Mouse (Mus musculus): Measurements from ENCODE around the gene Cadm1.

GRCm38 (mm10) chr9:47846926-47847325, 317.0 kb downstream of the Cadm1 start:
- TF ChIP-seq CTCF (IDR thresholded peaks at IDR 0.05; ENCODE audit: low read depth, low read length) (no peak), POLR2A (IDR thresholded peaks at IDR 0.05; ENCODE audit: insufficient read depth, low read length) (no peak)

Data from ES-Bruce4 (cell line).